Mouse (Mus musculus) CD4-positive helper T cell, adult 2 months (primary cell): ENCODE results near the gene Cacng2.
"Not testable (repeated sequence)": the region's sequence is repeated elsewhere in the genome, so short reads cannot be mapped to it uniquely, and the experiment has no call there.

Experiments
- DNase-seq: peaks from one replicate; pipeline ENCODE4 v3.0.0-alpha.2; 2012; ENCODE audit warnings: low read depth, missing footprints, low spot score

The Cacng2 gene

GRCm38 (mm10) chr15:78008206-78008605 lies 111.6 kb downstream of the Cacng2 start:
- not testable (repeated sequence) for DNase-seq

GRCm38 (mm10) chr15:78003929-78004328 lies 115.9 kb downstream of the Cacng2 start:
- DNase-seq: no peak

GRCm38 (mm10) chr15:78001400-78001799 lies 118.4 kb downstream of the Cacng2 start:
- DNase-seq: no peak

- DNase-seq: no peak
Measured at GRCm38 (mm10) chr15:77988541-77988940, 131.3 kb downstream of the Cacng2 start.

- no peak for DNase-seq
Measured at GRCm38 (mm10) chr15:77983391-77983790, 136.4 kb downstream of the Cacng2 start.

GRCm38 (mm10) chr15:77982195-77982939 lies 137.5 kb downstream of the Cacng2 start:
- DNase-seq: peak; percentile 46

GRCm38 (mm10) chr15:77981181-77981680 lies 138.6 kb downstream of the Cacng2 start:
- DNase-seq: no peak

GRCm38 (mm10) chr15:77979427-77979865 lies 140.4 kb downstream of the Cacng2 start:
- DNase-seq: no peak

- no peak for DNase-seq
Measured at GRCm38 (mm10) chr15:77977663-77978062, 142.2 kb downstream of the Cacng2 start.

GRCm38 (mm10) chr15:77974165-77974841 lies 145.5 kb downstream of the Cacng2 start:
- DNase-seq: no peak

GRCm38 (mm10) chr15:77970470-77971292 lies 149.1 kb downstream of the Cacng2 start, which contains the start of gene Eif3d:
Eif3d (minus strand) TSS chr15:77970813.
- peak; percentile 97 for DNase-seq

GRCm38 (mm10) chr15:77969940-77970469 lies 149.8 kb downstream of the Cacng2 start:
- no peak for DNase-seq

- no peak for DNase-seq
Measured at GRCm38 (mm10) chr15:77965117-77965528, 154.7 kb downstream of the Cacng2 start.

GRCm38 (mm10) chr15:77962447-77962846 lies 157.4 kb downstream of the Cacng2 start:
- no peak for DNase-seq

GRCm38 (mm10) chr15:77960693-77961092 lies 159.1 kb downstream of the Cacng2 start:
- no peak for DNase-seq

GRCm38 (mm10) chr15:77958071-77958470 lies 161.8 kb downstream of the Cacng2 start:
- no peak for DNase-seq

- DNase-seq: no peak
Measured at GRCm38 (mm10) chr15:77957625-77958024, 162.2 kb downstream of the Cacng2 start.

GRCm38 (mm10) chr15:77956404-77956901 lies 163.4 kb downstream of the Cacng2 start, which contains the start of gene Foxred2:
Foxred2 (minus strand) TSS chr15:77956722.
- DNase-seq: peak; percentile 93

- DNase-seq: peak; percentile 28
Measured at GRCm38 (mm10) chr15:77955440-77956403, 164.1 kb downstream of the Cacng2 start.

- no peak for DNase-seq
Measured at GRCm38 (mm10) chr15:77954362-77954761, 165.5 kb downstream of the Cacng2 start.
